Mouse (Mus musculus) stomach, postnatal 0 days (tissue): Measurements from ENCODE around the gene Ago1.

Experiments used
- CTCF ChIP-seq: IDR thresholded peaks from 2 replicates; pipeline ENCODE4 v1.5.1; 2016; ENCODE audit warnings: antibody characterized with exemption, low read depth, mild to moderate bottlenecking, moderate library complexity
- EP300 ChIP-seq: optimal IDR thresholded peaks from 2 replicates; pipeline ENCODE3; 2016; ENCODE audit warnings: antibody characterized with exemption

DNA sequence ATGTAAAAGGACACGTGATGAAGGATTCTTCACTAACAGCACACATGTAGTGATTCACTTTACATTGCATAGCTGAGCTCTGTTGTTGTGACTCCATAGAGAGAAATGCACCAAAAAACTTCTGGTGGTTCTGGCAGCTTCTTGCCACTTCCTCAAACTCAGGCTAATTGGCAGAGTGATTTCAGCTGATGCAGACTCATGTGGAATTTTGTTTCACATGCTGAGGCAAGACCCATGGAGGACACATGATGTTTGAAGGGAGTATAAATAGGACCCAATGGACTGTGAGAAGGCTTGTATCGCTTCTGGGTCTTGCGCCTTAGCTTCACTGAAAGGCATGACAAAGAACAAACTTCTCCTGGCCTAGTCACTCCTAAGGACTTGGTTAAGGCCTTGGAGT, 55.9 kb downstream of the Ago1 start:
- no peak for TF ChIP-seq CTCF
- no peak for TF ChIP-seq EP300
